Mouse (Mus musculus) heart, postnatal 36 days (tissue): Measurements from ENCODE around the gene Olfr1018. TPM values are rescaled to one million over a fixed set of nuclear protein-coding genes. Genes with fewer than 3 reads are reported as not detected.

ENCODE experiments used
- DNase-seq, 2 experiments: peaks; one replicate each; pipeline ENCODE4 v3.0.0; 2021 to 2022
- intact Hi-C: fragments of 180-260 bp; cut with DNase I; formaldehyde crosslinking; loops from one replicate; pipeline ENCODE4 v1.15.1; 2025
- total RNA-seq, 2 experiments: library from RNA; stranded (reverse); gene quantifications; 2 replicates each; pipeline ENCODE4 v1.2.3; 2021

The Olfr1018 gene
- total RNA-seq, result not detected

DNA sequence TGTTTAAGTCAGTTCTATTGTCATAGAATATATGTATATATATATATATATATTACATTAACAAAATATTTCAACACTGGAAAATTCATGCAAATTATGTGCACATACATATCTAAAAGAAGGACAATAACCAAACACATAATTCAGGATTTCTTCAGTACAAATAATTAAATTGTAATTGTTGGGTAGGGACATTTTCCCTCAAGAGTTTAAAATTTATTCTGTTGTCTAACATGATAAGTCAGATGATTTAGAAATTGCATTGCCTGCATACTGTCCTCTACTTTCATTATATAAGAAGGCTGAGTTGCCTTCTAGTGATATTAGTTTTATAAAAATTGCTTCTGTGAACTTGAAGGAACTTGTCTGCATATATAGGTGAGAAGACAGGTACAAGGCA, at the start of gene Olfr1018:
TSS of gene Olfr1018 (plus strand) at position 301 of the 400 bp plus-strand sequence.
- intact Hi-C loops, result no loop called here
- DNase-seq, result no peak

- no peak for DNase-seq
- intact Hi-C loops, result no loop called here
These were observed 45.9 kb upstream of the Olfr1018 start, which contains the start of gene Olfr1014 for GRCm38 (mm10) chr2:85772413-85772812. Gene Olfr1014 (plus strand): TSS chr2:85772713.

- intact Hi-C loops, result no loop called here
- DNase-seq, result no peak
These were observed 36.6 kb upstream of the Olfr1018 start, which contains the start of gene Olfr1015 for GRCm38 (mm10) chr2:85781717-85782116. Gene Olfr1015 (plus strand): TSS chr2:85782017.

DNA sequence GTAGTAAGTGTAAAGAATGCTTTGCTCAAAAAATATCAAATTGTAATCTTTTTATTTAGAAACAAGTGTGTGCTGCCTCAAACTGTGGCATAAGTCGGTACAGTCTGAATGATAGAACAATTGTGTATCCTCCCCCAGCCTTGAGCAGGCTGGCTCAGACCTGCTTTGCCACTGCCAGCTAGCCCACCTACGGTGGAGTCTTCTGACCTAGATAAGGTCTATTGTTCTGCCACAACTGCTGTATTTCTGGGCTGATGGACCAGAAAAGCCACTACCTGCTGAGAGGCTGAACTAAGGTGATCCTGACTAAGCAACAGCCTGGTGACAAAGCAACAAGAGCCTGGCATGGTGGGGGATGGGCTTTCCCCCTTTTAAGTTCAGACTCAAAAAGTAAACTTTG, 25.9 kb upstream of the Olfr1018 start:
- intact Hi-C loops, result no loop called here
- DNase-seq, result no peak

- intact Hi-C loops, result no loop called here
- no peak for DNase-seq
These were observed 15.8 kb upstream of the Olfr1018 start, which contains the start of gene Olfr1016 for GRCm38 (mm10) chr2:85802444-85802843. Gene Olfr1016 (minus strand): TSS chr2:85802544.

DNA sequence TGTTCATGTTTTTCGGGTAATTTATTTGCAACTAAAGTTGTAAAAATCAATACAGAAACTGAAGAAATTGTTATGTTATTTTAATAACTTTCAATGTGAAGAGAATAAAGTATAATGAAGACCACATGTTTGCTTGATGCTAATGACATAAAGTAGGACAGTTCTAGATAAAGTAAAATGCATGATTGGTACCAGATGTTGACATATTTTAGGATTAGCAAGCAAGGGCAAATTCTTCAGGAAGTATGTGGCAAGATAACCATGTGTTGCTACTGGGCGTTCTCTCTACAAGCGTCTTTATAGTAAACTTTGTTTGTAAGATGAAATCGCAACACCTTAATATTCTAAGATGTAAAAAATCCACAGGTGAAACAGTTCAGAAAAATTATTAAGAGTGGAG, 13.8 kb upstream of the Olfr1018 start:
- intact Hi-C loops, result no loop called here

GRCm38 (mm10) chr2:85845383-85845782, 27.1 kb downstream of the Olfr1018 start, which contains the start of gene Olfr1019:
Gene Olfr1019 (minus strand): TSS chr2:85845483.
- intact Hi-C loops, result no loop called here

More for the DNA sequence above, 13.8 kb upstream of the Olfr1018 start:
- no peak for DNase-seq

GRCm38 (mm10) chr2:85846730-85847129, 28.5 kb downstream of the Olfr1018 start, which contains the start of gene Olfr1020:
Gene Olfr1020 (plus strand): TSS chr2:85847030.
- no peak for DNase-seq
- intact Hi-C loops, result no loop called here

More at GRCm38 (mm10) chr2:85845383-85845782, 27.1 kb downstream of the Olfr1018 start, which contains the start of gene Olfr1019:
- DNase-seq, result no peak

GRCm38 (mm10) chr2:85868294-85868693, 50.0 kb downstream of the Olfr1018 start, which contains the start of gene Olfr1022:
Gene Olfr1022 (plus strand): TSS chr2:85868594.
- intact Hi-C loops, result no loop called here
- no peak for DNase-seq

Other genes with a start within 250 kb of the Olfr1018 start
- not detected for gene Olfr996, start 239.3 kb upstream of the Olfr1018 start, total RNA-seq
- not detected for gene Olfr998, start 229.5 kb upstream of the Olfr1018 start, total RNA-seq
- gene Olfr1000, start 206.6 kb upstream of the Olfr1018 start, total RNA-seq, result not detected
- gene Olfr1002, start 167.8 kb upstream of the Olfr1018 start, total RNA-seq, result not detected
- not detected for gene Olfr154, start 154.0 kb upstream of the Olfr1018 start, total RNA-seq
- not detected for gene Olfr1006, start 139.7 kb upstream of the Olfr1018 start, total RNA-seq
- not detected for gene Olfr1008, start 129.0 kb upstream of the Olfr1018 start, total RNA-seq
- gene Olfr1009, start 103.1 kb upstream of the Olfr1018 start, total RNA-seq, result not detected
- not detected for gene Olfr1012, start 55.7 kb upstream of the Olfr1018 start, total RNA-seq
- gene Olfr1013, start 51.4 kb upstream of the Olfr1018 start, total RNA-seq, result not detected
- not detected for gene Olfr1014, start 45.8 kb upstream of the Olfr1018 start, total RNA-seq
- gene Olfr1015, start 36.5 kb upstream of the Olfr1018 start, total RNA-seq, result not detected
- gene Olfr1016, start 15.9 kb upstream of the Olfr1018 start, total RNA-seq, result not detected
- not detected for gene Olfr1019, start 27.0 kb downstream of the Olfr1018 start, total RNA-seq
- gene Olfr1020, start 28.6 kb downstream of the Olfr1018 start, total RNA-seq, result not detected
- gene Olfr1022, start 50.1 kb downstream of the Olfr1018 start, total RNA-seq, result not detected
- not detected for gene Olfr1023, start 67.2 kb downstream of the Olfr1018 start, total RNA-seq
- not detected for gene Olfr1024, start 86.6 kb downstream of the Olfr1018 start, total RNA-seq
- not detected for gene Olfr1025-ps1, start 96.7 kb downstream of the Olfr1018 start, total RNA-seq
- not detected for gene Olfr1026, start 103.1 kb downstream of the Olfr1018 start, total RNA-seq
- gene Olfr1028, start 132.0 kb downstream of the Olfr1018 start, total RNA-seq, result not detected
- gene Olfr1029, start 155.4 kb downstream of the Olfr1018 start, total RNA-seq, result not detected
- gene Olfr1030, start 160.8 kb downstream of the Olfr1018 start, total RNA-seq, result not detected
- not detected for gene Olfr1031, start 171.8 kb downstream of the Olfr1018 start, total RNA-seq
- not detected for gene Olfr1032, start 187.1 kb downstream of the Olfr1018 start, total RNA-seq
- 1 to 10 TPM; 1.6 to 7.4 TPM for gene Olfr1033, start 202.2 kb downstream of the Olfr1018 start, total RNA-seq
- under 1 TPM; 0.08 to 0.11 TPM for gene Olfr1034, start 227.4 kb downstream of the Olfr1018 start, total RNA-seq